ENCODE assay signal across 22 mouse cellular contexts in genomic region chr1:41674086-41674485, GRCm38 (mm10).
DNase-seq lines count a peak whose midpoint lies in the region; ATAC-seq and TF ChIP-seq lines count a peak whose summit lies in the region.
"Had no signal": no experiment of that assay in that cellular context is flagged by ENCODE, and none has a peak within 500 bp of the region (broad histone marks: within the 10 kb centered on the region; RNA-seq: fewer than 3 reads in every experiment).

No protein-coding gene starts in this region.

- H3K36me3 ChIP-seq in forebrain, embryonic 14.5 days (ENCODE audit: control insufficient read depth, insufficient read depth, low read length): no peaks in the 10 kb centered on the region
- no peaks in the 10 kb centered on the region for H3K36me3 ChIP-seq in forebrain, embryonic 15.5 days
- H3K36me3 ChIP-seq in forebrain, postnatal 0 days (ENCODE audit: insufficient read depth): no peaks in the 10 kb centered on the region
- H3K36me3 ChIP-seq in forebrain, embryonic 12.5 days (replicated peaks): no peaks in the 10 kb centered on the region
- H3K36me3 ChIP-seq: embryonic facial prominence, embryonic 10.5 days; embryonic facial prominence, embryonic 12.5 days; G1E had no signal

- H3K27me3 ChIP-seq in forebrain, embryonic 14.5 days (replicated peaks; ENCODE audit: control insufficient read depth, insufficient read depth, low read length): no peaks in the 10 kb centered on the region
- no peaks in the 10 kb centered on the region for H3K27me3 ChIP-seq in forebrain, embryonic 15.5 days
- H3K27me3 ChIP-seq in forebrain, postnatal 0 days (ENCODE audit: insufficient read depth, low read length): no peaks in the 10 kb centered on the region
- H3K27me3 ChIP-seq in forebrain, embryonic 12.5 days: no peaks in the 10 kb centered on the region
- H3K27me3 ChIP-seq: CH12.LX; embryonic facial prominence, embryonic 12.5 days; forebrain, embryonic 13.5 days had no signal

- H3K9ac ChIP-seq in forebrain, embryonic 14.5 days (ENCODE audit: low read length): no peak overlapping the region
- no peak overlapping the region for H3K9ac ChIP-seq in forebrain, embryonic 15.5 days (replicated peaks)
- no peak overlapping the region for H3K9ac ChIP-seq in forebrain, postnatal 0 days
- no peak overlapping the region for H3K9ac ChIP-seq in forebrain, embryonic 12.5 days
- H3K9ac ChIP-seq: embryonic facial prominence, embryonic 12.5 days; forebrain, embryonic 13.5 days had no signal

- no peak overlapping the region for H3K4me2 ChIP-seq in forebrain, embryonic 14.5 days (ENCODE audit: low read length)
- no peak overlapping the region for H3K4me2 ChIP-seq in forebrain, embryonic 15.5 days (replicated peaks)
- H3K4me2 ChIP-seq in forebrain, postnatal 0 days (ENCODE audit: low read depth): no peak overlapping the region
- H3K4me2 ChIP-seq in forebrain, embryonic 12.5 days: no peak overlapping the region
- H3K4me2 ChIP-seq: embryonic facial prominence, embryonic 12.5 days; forebrain, embryonic 13.5 days had no signal

- no peak overlapping the region for H3K27ac ChIP-seq in forebrain, embryonic 14.5 days (ENCODE audit: low read depth, low read length)
- no peak overlapping the region for H3K27ac ChIP-seq in forebrain, embryonic 15.5 days (replicated peaks)
- H3K27ac ChIP-seq in forebrain, postnatal 0 days (ENCODE audit: low read depth, low read length): no peak overlapping the region
- H3K27ac ChIP-seq in forebrain, embryonic 12.5 days: no peak overlapping the region
- H3K27ac ChIP-seq: embryonic facial prominence, embryonic 10.5 days; embryonic facial prominence, embryonic 12.5 days; forebrain, embryonic 13.5 days had no signal

- TF ChIP-seq POLR2A in brain, embryonic 14.5 days (IDR thresholded peaks at IDR 0.05; ENCODE audit: borderline replicate concordance, extremely low read depth, insufficient read depth, insufficient read length, poor library complexity, severe bottlenecking): no peak

- no peak for TF ChIP-seq CTCF in forebrain, postnatal 0 days (IDR thresholded peaks at IDR 0.05; ENCODE audit: low read depth)
- TF ChIP-seq CTCF in brain, embryonic 14.5 days (IDR thresholded peaks at IDR 0.05; ENCODE audit: borderline replicate concordance, extremely low read depth, insufficient read depth, insufficient read length): no peak

- H3K4me3 ChIP-seq in forebrain, embryonic 14.5 days (ENCODE audit: low read depth, low read length): no peak overlapping the region
- no peak overlapping the region for H3K4me3 ChIP-seq in forebrain, embryonic 15.5 days
- H3K4me3 ChIP-seq in forebrain, postnatal 0 days (ENCODE audit: low read depth, low read length): no peak overlapping the region
- no peak overlapping the region for H3K4me3 ChIP-seq in forebrain, embryonic 12.5 days (replicated peaks)
- H3K4me3 ChIP-seq: embryonic facial prominence, embryonic 10.5 days; embryonic facial prominence, embryonic 12.5 days; forebrain, embryonic 13.5 days had no signal

- ATAC-seq in forebrain, embryonic 14.5 days: no peak
- ATAC-seq in forebrain, embryonic 15.5 days (replicated peaks): no peak
- no peak for ATAC-seq in forebrain, postnatal 0 days
- no peak for ATAC-seq in forebrain, embryonic 12.5 days (ENCODE audit: low FRiP score)
- ATAC-seq: activated CD4-positive, CD25-positive, alpha-beta regulatory T cell, adult 4 months; CD4-positive, CD25-positive, alpha-beta regulatory T cell, adult 4 months; forebrain, embryonic 13.5 days; Patski had no signal

- H3K9me3 ChIP-seq in forebrain, embryonic 14.5 days (replicated peaks; ENCODE audit: control insufficient read depth, low read length): no peaks in the 10 kb centered on the region
- H3K9me3 ChIP-seq in forebrain, embryonic 15.5 days: no peaks in the 10 kb centered on the region
- no peaks in the 10 kb centered on the region for H3K9me3 ChIP-seq in forebrain, postnatal 0 days (ENCODE audit: low read length)
- no peaks in the 10 kb centered on the region for H3K9me3 ChIP-seq in forebrain, embryonic 12.5 days
- H3K9me3 ChIP-seq: embryonic facial prominence, embryonic 10.5 days; embryonic facial prominence, embryonic 12.5 days; forebrain, embryonic 13.5 days had no signal

- WGBS in forebrain, embryonic 14.5 days: 57% methylated on average over 6 of the region's 6 CpGs
- WGBS in forebrain, embryonic 15.5 days: 41% methylated on average over 6 of the region's 6 CpGs
- WGBS in forebrain, postnatal 0 days: 38% methylated on average over 6 of the region's 6 CpGs
- WGBS in forebrain, embryonic 12.5 days: 73% methylated on average over 6 of the region's 6 CpGs

- peaks cover 6% of the 10 kb centered on the region; the same call in 1 of the 2 replicates for H3K4me1 ChIP-seq in forebrain, embryonic 14.5 days (ENCODE audit: control insufficient read depth, insufficient read depth, low read length)
- peaks cover 29% of the 10 kb centered on the region for H3K4me1 ChIP-seq in forebrain, embryonic 15.5 days
- no peaks in the 10 kb centered on the region for H3K4me1 ChIP-seq in forebrain, postnatal 0 days (ENCODE audit: insufficient read depth)
- H3K4me1 ChIP-seq in forebrain, embryonic 12.5 days: peaks cover 5% of the 10 kb centered on the region
- H3K4me1 ChIP-seq: embryonic facial prominence, embryonic 12.5 days had no signal

- DNase-seq in forebrain, embryonic 14.5 days (ENCODE audit: low spot score): peak; percentile 53
- peak; percentile 46 for DNase-seq in forebrain, postnatal 0 days
- DNase-seq in brain, embryonic 14.5 days (ENCODE audit: low read depth): peak; percentile 69
- DNase-seq: adrenal gland, adult 8-10 months; adrenal gland, postnatal 14 days; adrenal gland, postnatal 36 days; B cell, adult 2 months; cerebellum, adult 11 months; cerebellum, adult 18-20 months; cerebellum, adult 9-10 months; cerebellum, postnatal 10 days; cerebellum, postnatal 25 days had no signal
